Mouse (Mus musculus): ENCODE results near the gene Pipox.

DNA sequence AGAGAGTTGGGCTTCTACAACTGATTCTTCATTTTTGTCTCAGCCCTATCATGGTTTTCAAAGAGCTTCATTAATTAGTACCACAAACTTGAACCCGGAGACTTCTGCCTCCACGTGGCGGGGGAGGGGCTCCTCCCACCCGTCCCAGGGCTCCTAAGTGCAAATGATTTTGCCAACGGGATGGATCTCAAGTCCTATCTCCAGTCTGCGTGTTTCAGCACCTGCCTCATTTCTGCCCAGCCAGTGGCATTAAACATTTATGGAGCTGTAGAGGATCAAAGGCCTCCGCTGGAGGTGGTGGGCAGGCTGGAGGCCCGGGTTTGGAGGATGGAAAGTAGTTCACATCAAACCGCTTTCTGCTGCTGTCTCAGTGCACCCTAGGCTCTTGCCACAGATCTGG is 32.8 kb upstream of the Pipox start:
- TF ChIP-seq POLR2A (IDR thresholded peaks at IDR 0.05; ENCODE audit: borderline replicate concordance, extremely low read depth, insufficient read depth, insufficient read length, poor library complexity, severe bottlenecking) (no peak), CTCF (IDR thresholded peaks at IDR 0.05; ENCODE audit: borderline replicate concordance, extremely low read depth, insufficient read depth, insufficient read length) (no peak)

Data from brain, embryonic 14.5 days (tissue).